Mouse (Mus musculus) midbrain, embryonic 15.5 days (tissue): ENCODE results near the gene Srsf4. TPM values are rescaled to one million over a fixed set of nuclear protein-coding genes. Genes with fewer than 3 reads are reported as not detected.

ENCODE experiments used
- ATAC-seq: fragments of 200-750 bp; cut with Nextera tagmentation; replicated peaks from 2 replicates; pipeline ENCODE4 v1.8.0; 2017; ENCODE audit warnings: moderate TSS enrichment
- H3K27ac ChIP-seq: fragments of 300-500 bp; sonication (generic); 2 replicates; pipeline ENCODE4 v1.5.1; 2015; ENCODE audit warnings: mild to moderate bottlenecking, inconsistent platforms
- H3K27me3 ChIP-seq: fragments of 300-500 bp; sonication (generic); replicated peaks from 2 replicates; pipeline ENCODE4 v1.6.1; 2015; ENCODE audit warnings: inconsistent platforms
- H3K36me3 ChIP-seq: fragments of 300-500 bp; sonication (generic); replicated peaks from 2 replicates; pipeline ENCODE4 v1.6.1; 2015; ENCODE audit warnings: inconsistent platforms
- H3K4me1 ChIP-seq: fragments of 300-500 bp; sonication (generic); 2 replicates; pipeline ENCODE4 v1.6.1; 2015; ENCODE audit warnings: inconsistent platforms
- H3K4me2 ChIP-seq: fragments of 300-500 bp; sonication (generic); 2 replicates; pipeline ENCODE4 v1.6.1; 2015; ENCODE audit warnings: inconsistent platforms, mild to moderate bottlenecking, moderate library complexity
- H3K4me3 ChIP-seq: fragments of 300-500 bp; sonication (generic); 2 replicates; pipeline ENCODE4 v1.5.1; 2015; ENCODE audit warnings: mild to moderate bottlenecking, inconsistent platforms
- H3K9ac ChIP-seq: fragments of 300-500 bp; sonication (generic); 2 replicates; pipeline ENCODE4 v1.6.1; 2015; ENCODE audit warnings: mild to moderate bottlenecking, inconsistent platforms
- H3K9me3 ChIP-seq: fragments of 300-500 bp; sonication (generic); 2 replicates; pipeline ENCODE4 v1.6.1; 2016; ENCODE audit warnings: inconsistent platforms
- WGBS: fragments of 180-500 bp; shearing (Covaris S2); methylation state at CpG from one replicate; pipeline ENCODE4 v1.1.7; 2015; ENCODE audit warnings: mixed read lengths; 5-methylcytosine and 5-hydroxymethylcytosine counted together
- polyA plus RNA-seq: library from polyadenylated mRNA; unstranded; fragments of >200 nt; fragmentation: Nextera tagmentation; extraction: Ambion mirVana; gene quantifications from 2 replicates; pipeline ENCODE4 v1.2.1, GENCODE M21; 2015

Srsf4 gene
- polyA plus RNA-seq, 1 experiment from 2014 or later: 117 TPM

GRCm38 (mm10) chr4:131949903-131950302 lies 76.5 kb downstream of the Srsf4 start:
- no peaks in the 10 kb centered on the region for H3K9me3 ChIP-seq
- H3K4me2 ChIP-seq: no peak overlapping the region
- no peak overlapping the region for H3K4me3 ChIP-seq
- WGBS: 16% methylated on average over 5 of the region's 5 CpGs
- no peak overlapping the region for H3K9ac ChIP-seq
- ATAC-seq: no peak
- no peaks in the 10 kb centered on the region for H3K27me3 ChIP-seq
- no peak overlapping the region for H3K27ac ChIP-seq
- H3K4me1 ChIP-seq: no peaks in the 10 kb centered on the region
- H3K36me3 ChIP-seq: no peaks in the 10 kb centered on the region

- Histone ChIP-seq H3K4me3 (no peak overlapping the region), H3K27ac (no peak overlapping the region), H3K4me1 (no peaks in the 10 kb centered on the region), H3K4me2 (no peak overlapping the region), H3K27me3 (no peaks in the 10 kb centered on the region), H3K36me3 (no peaks in the 10 kb centered on the region), H3K9me3 (no peaks in the 10 kb centered on the region), H3K9ac (no peak overlapping the region)
- WGBS: 27% methylated on average over 8 of the region's 8 CpGs
- no peak for ATAC-seq
Observed at GRCm38 (mm10) chr4:131950657-131951056, 77.2 kb downstream of the Srsf4 start.

Other genes with a start within 250 kb of the Srsf4 start
- 22.1 and 27.9 TPM in 2 replicates for gene Ptpru, start 35.3 kb upstream of the Srsf4 start, polyA plus RNA-seq
- gene Mecr, start 30.1 kb upstream of the Srsf4 start, polyA plus RNA-seq: 38.3 and 40.3 TPM in 2 replicates
- 0.15 and 0.45 TPM in 2 replicates for gene Tmem200b, start 48.2 kb downstream of the Srsf4 start, polyA plus RNA-seq
- 0.08 TPM in 1 of 2 replicates, not detected in the other for gene Gm10300, start 201.1 kb downstream of the Srsf4 start, polyA plus RNA-seq
- 74.4 and 80.1 TPM in 2 replicates for gene Epb41, start 201.7 kb downstream of the Srsf4 start, polyA plus RNA-seq